Mouse (Mus musculus) Muller cell, postnatal 12 days (primary cell): ENCODE data around the gene Vps9d1.
"Not testable (repeated sequence)": the region's sequence is repeated elsewhere in the genome, so short reads cannot be mapped to it uniquely, and the experiment has no call there.

Experiments
- DNase-seq: peaks from one replicate; pipeline ENCODE4 v3.0.0-alpha.2; 2015; ENCODE audit errors: inconsistent ontology term

Vps9d1 gene

DNA sequence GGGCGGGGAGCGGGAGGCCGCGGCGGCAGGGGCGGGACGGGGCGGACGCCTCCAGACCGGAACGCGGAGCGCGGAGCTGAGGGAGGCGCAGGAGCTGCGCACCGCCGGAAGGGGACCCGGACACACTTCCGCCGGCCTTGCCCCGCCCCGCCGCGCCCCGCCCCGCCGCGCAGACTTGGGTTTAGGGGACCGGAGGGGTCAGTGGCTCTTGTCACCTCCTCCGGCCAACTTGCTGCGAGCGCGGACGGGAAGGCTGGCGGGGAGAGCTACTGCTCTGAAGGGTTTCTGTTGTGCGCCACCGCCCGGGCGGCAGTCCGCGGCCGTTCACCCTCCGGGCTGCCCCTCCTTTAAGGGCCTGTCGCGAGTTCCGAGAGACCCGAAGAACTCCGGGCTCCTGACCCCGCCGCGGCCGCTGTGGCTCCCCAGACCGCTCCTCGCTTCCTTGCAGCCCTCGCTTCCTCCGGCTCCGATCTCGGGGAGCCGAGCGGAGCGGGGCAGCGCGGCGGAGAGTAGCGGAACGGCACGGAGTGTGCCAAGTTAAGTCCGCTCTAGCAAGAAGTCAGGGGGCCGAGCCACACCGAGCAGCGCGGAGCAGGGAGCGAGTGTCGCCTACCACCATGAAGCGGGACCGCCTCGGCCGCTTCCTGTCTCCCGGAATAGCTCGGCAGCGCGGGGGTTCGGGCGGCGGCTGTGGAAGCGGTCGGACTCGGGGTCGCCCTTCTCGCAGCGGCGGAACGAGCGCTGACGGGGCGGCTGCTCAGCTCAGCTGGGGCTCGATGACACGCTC is at the start of gene Vps9d1, which contains the start of gene Zfp276:
Vps9d1 (minus strand) TSS at position 250 of the 787 bp plus-strand sequence.
Zfp276 (plus strand) TSS at position 97 of the 787 bp plus-strand sequence.
- peak; percentile 93 for DNase-seq

DNA sequence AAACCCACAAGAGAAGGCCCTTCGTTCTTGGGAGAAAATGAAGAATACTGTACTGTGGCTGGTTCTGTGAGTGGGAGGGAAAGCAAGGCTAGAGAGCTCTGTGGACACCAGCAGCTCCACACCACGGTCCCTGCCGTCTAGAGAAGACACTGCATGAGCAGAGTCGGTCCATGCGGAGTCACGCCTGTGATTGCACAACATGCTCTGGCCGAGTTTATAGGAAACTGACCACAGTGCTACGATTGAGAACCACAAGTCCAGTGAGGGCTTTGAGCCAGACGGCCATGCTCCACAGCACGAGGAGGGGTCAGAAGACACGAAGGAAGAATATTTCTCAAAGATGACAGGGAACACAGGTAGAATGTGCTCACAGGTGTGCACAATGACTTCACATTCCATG is 44.2 kb upstream of the Vps9d1 start:
- DNase-seq: no peak

DNA sequence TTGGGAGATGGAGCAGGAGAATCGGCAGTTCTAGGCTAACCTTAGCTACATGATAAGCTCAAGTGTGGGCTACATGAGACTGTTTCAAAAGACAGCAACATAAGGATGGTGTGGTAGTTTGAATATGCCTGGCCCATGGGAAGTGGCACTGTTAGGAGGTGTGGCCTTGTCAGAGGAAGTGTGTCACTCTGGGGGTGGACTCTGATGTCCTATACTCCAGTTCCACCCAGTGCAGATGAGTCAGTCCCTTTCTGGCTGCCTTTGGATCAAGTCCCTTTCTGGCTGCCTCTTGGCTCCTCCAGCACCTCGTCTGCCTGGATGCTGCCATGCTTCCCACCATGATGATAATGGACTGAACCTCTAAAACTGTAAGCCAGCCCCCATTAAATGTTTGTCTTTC is 38.6 kb upstream of the Vps9d1 start:
- DNase-seq: no peak

DNA sequence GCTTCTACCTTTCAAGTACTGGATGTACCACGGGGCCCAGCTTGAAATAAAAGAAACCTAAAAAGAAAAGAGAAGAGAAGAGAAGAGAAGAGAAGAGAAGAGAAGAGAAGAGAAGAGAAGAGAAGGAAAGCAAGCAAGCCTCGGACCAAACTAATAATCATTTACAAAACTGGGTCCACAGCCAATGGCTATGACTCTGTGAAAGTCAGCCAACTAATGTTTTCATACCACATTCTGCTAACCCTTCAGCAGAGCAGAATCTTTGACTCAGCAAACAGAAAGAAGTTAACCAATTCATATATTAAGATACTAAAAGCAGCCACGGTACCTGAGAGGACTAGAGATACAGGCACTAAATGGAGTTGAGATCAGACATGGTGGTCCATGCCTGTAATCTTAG is 38.1 kb upstream of the Vps9d1 start:
- DNase-seq: no peak

DNA sequence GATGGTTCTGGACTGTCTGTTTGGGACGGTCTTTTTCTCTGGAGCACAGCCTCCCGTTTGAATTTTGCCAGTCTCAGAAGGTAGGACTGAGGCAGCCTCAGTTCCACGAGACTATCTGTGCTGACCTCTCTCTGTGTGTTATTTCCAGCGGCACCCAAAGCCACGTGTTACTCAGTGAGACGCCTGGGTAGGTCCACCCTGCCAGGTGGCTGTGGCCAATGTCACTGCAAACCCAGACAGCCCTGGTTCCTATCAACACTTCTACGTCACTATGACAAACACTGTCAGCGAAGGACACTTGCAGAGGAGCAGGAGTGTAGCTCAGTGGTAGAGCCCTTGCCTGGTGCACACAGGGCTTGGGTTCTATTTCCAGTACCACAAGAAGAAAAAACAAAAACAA is 37.6 kb upstream of the Vps9d1 start:
- no peak for DNase-seq

DNA sequence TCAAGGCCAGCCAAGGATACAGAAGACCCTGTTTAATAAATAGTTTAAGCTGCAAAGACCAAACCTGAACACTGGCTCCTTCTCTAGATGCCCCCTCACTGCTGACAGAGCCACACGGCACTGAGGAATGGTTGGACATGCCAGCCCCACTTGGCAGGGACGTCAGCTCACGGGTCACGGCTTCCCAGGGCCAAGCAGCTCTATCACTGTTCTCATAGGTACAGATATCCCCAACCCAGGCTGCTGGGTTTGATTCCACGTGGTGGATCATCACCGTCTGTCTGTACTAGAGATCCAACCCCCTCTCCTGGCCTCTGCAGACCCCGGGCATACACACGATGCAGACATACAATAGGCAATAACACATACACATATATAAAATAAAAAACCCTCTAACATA is 36.5 kb upstream of the Vps9d1 start:
- DNase-seq: no peak

DNA sequence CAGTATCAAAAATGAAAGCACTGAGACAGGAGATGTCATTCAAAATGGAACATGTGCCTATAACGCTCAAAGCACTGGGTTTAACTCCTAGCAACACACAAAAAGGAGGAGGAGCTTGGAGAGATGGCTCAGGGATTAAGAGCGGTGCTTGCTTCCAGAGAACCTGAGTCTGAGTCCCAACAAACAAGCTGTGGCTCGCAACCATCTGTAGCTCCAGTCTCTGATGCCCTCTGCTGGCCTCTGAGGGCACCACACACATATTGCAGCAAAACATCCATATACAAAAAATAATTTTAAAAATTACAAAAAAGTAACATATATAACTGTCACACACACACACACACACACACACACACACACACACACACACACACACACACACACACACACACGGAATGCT is 36.0 kb upstream of the Vps9d1 start:
- no peak for DNase-seq

DNA sequence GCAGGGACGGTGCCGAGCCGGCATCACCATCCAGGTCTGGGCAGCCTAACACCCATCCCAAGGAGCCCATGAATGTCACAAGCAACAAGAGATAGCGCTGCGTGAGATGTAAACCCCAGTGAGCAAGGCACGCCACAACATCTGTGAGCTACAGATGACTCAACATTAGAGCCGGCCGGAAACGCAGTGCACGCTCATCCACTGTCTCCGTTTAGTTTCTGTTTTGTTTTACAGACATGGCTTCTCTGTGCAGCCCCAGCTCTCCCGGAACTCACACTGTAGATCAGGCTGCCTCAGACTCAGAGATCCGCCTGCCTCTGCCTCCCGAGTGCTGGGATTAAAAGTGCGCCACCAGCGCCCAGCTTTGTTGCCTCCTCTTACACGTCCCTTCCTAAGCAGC is 33.2 kb upstream of the Vps9d1 start:
- no peak for DNase-seq

DNA sequence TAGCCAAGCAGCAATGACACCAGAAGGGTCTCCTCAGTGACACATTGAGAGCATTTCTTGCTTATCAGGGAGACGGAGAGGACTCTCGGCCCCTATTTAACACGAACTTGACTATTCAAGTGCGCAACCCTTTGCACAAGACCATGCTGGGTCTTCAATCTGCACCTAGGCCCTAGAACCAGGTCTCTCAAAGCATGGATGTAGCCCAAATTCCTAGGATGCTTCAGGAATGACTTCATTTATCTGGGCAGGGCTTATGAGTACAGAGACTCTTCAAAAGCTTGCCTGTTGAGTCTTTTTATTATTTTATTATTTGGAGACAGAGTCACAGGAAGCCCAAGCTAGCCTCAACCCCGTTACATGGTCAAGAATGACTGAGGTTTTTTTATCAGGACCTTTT is 30.3 kb upstream of the Vps9d1 start:
- DNase-seq: peak; percentile 67

DNA sequence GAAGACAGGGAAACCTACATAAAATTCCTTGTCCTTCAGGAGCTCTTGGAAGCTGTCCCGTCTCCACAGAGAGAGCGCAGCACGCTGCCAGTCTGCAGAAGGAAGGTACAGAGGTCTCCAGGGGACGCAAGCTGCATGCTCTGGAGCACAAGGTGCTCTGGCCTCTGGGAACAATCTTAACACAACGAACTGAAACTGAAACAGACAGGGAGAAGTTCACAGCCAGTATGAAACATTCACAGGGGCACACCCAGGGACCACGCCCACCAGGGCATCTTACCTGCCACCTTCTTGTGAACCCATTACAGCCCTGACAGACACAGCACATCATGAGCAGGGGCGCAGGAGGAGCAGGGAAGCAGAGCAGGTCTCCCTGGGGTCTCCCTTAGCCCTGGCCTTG is 29.8 kb upstream of the Vps9d1 start:
- DNase-seq: no peak

DNA sequence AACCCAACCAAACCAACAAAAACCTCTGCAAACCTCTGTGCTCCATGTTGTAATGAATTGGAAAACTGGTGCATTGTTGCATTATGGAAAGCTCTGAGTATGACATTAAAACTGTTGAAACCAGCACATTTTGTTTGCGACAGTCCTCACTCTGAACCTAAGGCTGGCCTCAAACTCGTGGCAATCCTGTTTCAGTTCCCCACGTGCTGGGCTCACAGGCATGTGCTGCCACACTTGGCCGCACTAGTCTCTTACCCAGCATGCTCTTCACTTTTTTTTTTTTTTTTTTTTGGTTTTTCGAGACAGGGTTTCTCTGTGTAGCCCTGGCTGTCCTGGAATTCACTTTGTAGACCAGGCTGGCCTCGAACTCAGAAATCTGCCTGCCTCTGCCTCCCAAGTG is 28.8 kb upstream of the Vps9d1 start:
- DNase-seq: not testable (repeated sequence)

DNA sequence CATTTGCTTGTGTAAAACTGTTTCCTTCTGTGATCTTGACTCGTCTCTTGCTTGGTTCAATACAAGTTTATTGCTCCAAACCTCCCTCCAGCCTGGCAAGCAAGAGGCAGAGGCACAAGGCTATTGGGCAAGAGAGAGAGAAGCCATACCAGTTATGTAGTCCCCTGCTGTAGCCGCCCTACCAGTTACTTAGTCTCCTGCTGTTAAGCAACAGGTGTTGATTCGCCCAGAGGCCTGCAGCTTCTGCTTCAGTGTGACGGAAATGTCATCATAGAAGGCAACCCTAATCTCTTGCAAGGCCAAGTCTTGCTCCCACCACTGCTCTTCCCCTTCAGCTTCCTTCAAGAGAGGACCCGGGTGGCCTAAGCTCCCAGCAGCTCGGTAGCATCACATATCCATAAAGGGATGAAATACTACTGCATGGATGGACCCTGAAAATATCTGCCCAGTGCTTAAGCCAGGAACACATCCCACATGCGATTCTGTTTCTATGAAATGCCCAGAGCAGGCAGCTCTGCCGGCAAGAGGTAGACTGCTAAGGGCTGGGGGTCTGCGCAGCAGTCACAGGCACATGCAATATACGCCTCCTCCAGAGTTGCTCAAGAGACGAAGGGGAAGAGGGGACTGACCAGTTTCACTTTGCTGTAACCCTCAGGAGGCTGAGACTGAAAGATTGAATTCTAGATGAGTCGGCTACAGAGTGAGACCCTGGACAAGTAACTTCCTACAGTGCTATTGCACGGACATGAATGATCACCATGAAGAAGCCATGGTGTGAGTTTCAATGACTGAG is 26.4 kb upstream of the Vps9d1 start:
- no peak for DNase-seq

DNA sequence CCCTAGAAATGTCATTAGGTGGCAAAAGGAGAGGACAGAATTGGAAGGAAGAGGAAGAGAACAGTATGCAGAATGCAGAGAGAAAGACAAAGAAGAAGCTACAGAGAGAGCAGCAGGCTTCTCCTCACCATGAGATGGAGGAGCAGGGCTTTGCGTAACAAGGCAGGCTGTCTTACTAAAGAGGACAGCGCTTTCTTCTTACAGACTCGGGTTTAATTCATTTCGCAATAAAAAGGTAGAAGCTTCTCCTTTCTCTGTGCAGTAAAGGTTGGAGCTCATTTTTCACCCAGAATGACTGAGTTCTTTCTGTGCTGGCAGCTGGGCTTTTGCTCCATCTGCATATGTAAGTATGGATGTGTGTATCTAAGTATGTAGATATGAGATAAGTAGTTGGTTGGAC is 25.7 kb upstream of the Vps9d1 start:
- DNase-seq: no peak

DNA sequence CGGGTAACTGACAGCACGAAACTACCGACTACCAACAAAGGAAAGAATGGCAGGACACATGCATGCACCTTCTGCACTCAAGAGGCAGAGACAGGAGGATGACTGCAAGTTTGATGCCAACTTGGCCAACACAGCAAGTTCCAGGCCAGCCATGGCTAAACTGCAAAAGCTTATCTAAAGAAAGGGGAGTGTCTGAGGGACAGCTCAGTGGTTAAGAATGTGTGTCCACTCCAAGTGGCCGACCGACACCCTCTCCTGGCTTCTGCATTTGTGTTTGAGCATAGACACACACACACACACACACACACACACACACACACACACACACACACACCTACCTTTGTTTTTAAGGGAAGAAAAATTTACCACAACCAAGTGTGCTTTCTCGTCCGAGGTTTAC is 24.3 kb upstream of the Vps9d1 start:
- peak; percentile 26 for DNase-seq

DNA sequence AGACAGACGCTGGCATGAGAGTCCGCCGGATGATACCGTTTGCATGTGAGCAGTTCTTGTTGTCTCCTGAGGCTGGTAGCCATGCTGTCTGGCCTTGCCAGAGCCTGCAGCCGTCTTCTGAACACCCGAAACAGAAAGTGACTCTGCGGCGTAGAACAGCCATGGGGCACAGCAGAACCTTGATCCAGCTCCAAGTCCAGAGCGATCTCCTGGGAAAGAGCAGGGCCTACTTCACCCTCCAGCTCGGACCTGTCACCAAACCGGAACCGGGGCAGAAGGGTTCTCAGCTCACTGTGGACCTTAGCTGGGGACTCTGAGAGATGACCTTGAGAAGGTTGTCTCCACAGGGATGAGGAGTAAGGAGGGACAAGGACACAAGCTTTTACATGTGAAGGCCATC is 20.9 kb upstream of the Vps9d1 start:
- no peak for DNase-seq

DNA sequence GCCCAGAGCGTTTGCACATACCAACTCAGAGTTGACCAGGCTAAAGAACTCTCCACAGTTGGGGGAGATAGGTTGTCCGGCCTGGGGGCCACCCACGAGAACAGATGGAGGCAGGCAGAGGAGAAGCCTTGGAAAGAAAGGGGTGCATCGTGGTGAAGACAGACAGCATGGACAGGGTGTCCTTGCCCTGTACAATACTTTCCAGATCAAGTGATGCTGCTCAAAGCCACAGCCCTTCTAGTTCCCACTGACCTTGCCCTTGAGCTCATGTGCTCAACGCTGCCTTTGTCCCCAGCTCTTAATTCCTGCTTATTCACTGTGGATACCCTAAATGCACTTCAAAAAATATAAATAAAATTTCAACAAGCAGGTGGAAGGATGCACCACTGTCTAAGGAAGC is 20.3 kb upstream of the Vps9d1 start:
- no peak for DNase-seq

DNA sequence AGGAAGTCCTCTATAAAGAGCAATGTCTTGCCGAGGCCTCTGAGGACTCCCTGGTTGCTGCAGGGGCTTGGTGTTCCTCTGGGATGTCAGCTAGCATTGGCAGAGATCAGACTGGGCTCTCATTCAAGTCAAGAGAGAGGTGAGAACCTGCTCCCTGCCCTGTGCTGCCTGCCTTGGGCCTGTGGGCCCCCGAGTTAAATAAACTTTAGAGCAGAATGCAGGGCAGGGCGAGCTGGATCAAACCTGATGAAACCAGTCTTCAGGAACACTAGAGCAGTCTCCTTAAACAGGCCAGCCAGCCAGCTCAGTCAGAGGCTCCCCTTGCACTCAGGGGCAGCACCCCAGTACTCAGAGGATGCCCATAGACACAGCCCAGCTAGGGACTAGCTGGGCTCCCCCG is 17.8 kb upstream of the Vps9d1 start:
- DNase-seq: no peak

DNA sequence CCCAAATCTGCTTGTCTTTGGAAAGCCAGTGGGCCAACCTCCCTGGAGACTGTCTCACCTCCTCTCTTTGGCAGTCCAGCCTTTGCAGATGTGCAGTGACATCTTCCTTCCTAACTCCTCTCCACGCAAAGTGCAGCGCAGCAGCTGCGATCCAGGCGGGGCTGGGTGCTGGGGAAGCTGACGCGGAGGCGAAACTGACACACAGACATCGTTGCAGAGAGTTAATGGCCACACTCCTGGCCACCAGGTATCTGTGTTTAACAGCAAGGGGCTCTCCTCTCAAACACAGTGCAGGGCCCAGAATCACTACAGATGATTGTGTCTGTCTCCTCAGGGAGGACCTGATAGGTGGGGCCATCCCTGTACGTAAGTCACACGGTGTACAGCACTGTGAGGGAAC is 17.0 kb upstream of the Vps9d1 start:
- DNase-seq: no peak

DNA sequence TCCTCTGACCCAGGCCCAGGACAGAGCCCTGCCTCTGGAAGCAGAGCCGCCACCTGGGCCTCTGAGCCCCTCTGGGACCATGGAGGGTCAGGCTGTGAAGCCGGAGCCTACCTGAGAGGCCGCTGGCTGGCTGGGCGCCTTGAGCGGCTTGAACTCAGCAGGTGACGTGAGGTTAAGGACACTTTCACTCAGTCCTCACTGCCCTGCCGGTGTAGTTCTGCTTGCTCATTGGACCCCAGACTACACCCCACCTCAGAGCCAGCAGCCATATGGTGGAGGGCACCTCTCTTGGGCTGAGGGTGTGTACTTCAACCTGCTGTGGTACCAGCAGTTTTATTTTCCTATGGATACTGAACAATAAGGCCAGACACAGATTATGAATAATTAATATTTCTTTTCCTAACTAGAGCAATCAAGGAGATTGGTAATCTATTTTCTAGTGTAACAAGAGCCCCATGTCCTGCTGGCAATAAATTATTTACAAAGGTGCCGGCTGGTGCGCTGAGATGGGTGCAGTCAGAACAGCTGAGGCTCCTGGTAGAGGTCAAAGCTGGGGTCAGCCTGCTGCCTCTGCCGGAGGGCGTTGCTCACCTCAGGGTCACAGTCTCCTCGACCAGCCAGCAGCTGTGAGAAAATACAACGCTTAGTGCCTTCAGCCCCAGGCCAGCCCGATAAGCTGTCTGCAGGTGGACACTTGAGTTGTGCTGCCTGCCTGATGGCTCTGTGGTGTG is 13.9 kb upstream of the Vps9d1 start:
- no peak for DNase-seq

DNA sequence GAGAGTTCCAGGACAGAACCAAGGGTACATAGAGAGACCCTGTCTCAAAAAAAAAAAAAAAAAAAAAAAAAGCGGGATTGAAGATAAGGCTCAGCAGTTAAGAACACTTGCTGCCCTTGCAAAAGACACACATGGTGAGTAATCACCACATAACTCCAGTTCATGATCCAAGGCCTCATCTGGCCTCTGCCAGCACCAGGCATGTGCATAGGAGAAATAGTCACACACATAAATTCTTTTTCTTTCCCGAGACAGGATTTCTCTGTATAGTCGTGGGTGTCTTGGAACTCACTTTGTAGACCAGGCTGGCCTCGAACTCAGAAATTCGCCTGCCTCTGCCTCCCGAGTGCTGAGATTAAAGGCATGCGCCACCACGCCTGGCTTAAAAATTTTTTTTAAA is 3.4 kb upstream of the Vps9d1 start:
- DNase-seq: not testable (repeated sequence)

DNA sequence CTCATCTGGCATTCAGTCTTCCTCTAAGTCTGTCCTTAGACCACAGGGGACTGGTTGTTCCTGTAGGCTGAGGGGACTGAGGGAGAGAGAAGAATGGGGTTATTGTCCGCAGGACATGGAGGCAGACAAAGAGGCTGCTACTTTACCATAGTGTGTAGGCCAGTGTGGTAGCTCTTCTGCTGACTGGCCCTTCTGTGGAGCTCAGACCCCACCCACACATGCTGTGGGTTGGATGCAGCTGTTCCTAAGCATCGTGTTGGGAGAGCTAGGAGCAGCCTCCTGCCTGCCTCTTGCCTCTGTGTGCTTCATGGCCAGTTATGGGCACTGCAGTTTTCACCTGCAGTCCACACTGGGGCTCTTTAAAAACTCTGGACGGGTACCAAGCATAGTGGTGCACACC is 3.0 kb upstream of the Vps9d1 start:
- DNase-seq: peak; percentile 18

DNA sequence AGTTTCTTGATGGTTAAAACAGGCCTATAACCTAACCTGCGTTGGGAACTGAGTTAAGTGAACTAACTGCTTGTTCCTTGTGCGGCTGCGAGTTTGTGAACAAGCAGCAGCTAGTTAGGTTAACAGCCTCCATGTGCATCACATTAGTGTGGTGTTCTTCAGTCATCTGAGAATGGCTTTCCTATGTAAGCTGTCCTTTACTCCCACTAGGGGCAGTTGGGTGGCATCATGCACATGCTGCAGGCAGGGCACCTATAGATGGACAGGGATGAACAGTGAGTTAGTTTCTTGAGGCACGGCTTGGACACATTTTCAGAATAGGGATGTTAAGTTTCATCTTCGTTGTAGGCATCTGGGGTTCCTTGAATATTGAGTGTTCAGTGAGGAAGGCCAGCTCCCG is 1.0 kb upstream of the Vps9d1 start:
- DNase-seq: no peak
